Mouse (Mus musculus) megakaryocyte progenitor cell, adult 5-6 weeks (primary cell): ENCODE measurements around the gene Pip5kl1. TPM values are rescaled to one million over a fixed set of nuclear protein-coding genes. Genes with fewer than 3 reads are reported as not detected.

ENCODE experiments used
- ATAC-seq: replicated peaks from 2 replicates; pipeline ENCODE4 v1.8.0; 2016; ENCODE audit warnings: mild to moderate bottlenecking, moderate TSS enrichment, inconsistent platforms; ENCODE audit not compliant: poor library complexity
- total RNA-seq, 2 experiments: library from RNA; stranded (forward) in 1 of 2; stranded (reverse) in 1 of 2; fragments of 157-497, 149-512 nt in 1 of 2; fragments of 200-1000 nt in 1 of 2; gene quantifications; 2 replicates each; pipeline versions ENCODE4 v1.2.3 to v1.2.4; 2015 to 2017

Pip5kl1 gene
- total RNA-seq, 2 experiments from 2014 or later: not detected

DNA sequence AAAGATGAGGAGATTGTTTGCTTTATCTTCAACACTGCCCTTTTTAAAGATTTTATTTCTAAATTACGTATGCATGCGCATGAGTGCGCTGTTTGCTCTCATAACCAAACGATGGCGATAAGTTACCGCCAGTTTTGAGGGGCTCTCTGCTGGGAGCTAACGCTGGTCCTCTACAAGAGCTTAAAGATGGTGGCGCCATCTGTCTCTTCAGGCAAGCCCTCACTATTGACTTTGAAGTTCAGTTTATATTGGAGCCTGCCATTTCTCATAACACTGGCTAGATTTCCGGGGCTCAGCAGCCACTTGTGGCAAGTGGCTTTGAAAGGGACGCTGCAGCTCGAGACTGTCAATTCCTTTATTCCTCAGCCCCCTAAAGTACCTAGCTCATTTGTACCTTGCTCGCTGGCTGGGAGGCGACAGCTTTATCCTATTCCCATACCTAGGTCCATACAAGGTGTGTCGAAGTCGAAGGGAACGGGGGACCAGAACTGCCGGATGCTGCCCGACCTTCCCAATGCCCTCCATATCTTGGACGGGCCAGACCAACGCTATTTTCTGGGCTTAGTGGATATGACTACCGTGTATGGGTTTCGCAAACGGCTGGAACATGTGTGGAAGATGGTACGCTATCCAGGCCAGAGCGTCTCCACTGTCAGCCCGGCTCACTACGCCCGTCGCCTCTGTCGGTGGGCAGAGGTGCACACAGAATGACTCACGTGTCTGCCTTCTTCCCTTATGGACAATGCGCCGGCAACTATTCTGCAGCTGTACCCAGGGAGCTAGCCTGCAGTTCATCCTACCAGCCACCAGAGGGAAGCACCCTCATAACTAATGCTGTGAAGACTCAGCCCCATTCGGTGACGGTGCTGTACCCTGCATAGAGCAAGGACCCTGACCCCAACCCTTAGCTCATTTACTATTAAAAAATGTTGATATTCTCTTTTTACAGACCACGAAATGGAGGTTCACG, 8.5 kb downstream of the Pip5kl1 start:
- ATAC-seq: peak; percentile 72

GRCm38 (mm10) chr2:32585149-32585714, 10.6 kb downstream of the Pip5kl1 start:
- ATAC-seq: no peak

GRCm38 (mm10) chr2:32586871-32587351, 12.3 kb downstream of the Pip5kl1 start, which contains the start of gene St6galnac4:
Gene St6galnac4, plus strand, starts transcription at chr2:32587095.
- peak; percentile 77 for ATAC-seq

GRCm38 (mm10) chr2:32587731-32588321, 13.2 kb downstream of the Pip5kl1 start:
- ATAC-seq: peak; percentile 49

DNA sequence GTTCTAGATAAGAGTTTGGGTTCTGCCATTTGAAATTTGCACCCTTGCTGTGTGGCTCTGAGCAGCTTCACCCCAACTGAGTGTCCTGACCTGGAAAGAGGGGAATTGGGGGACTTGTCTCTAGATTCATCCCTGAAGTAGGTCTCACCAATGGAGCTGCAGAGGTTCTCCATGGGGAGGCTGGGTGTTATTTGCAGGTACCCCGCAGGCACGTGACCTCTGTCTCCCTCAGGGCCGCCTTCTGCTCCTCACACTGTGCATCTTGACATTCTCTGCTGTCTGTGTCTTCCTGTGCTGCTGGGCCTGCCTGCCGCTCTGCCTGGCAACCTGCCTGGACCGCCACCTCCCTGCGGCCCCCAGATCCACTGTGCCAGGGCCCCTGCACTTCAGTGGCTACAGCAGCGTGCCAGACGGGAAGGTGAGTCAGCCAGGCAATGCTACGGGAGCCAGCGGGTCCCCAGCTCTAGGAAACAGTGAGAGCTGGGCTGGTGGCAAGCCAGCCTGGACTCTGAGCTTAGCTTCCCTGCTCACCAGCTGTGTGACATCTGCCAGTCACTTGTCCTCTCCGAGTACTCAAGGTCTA, 14.7 kb downstream of the Pip5kl1 start:
- ATAC-seq: no peak

GRCm38 (mm10) chr2:32590224-32590623, 15.6 kb downstream of the Pip5kl1 start:
- ATAC-seq: no peak

- no peak for ATAC-seq
Observed at GRCm38 (mm10) chr2:32591249-32591648, 16.7 kb downstream of the Pip5kl1 start.

DNA sequence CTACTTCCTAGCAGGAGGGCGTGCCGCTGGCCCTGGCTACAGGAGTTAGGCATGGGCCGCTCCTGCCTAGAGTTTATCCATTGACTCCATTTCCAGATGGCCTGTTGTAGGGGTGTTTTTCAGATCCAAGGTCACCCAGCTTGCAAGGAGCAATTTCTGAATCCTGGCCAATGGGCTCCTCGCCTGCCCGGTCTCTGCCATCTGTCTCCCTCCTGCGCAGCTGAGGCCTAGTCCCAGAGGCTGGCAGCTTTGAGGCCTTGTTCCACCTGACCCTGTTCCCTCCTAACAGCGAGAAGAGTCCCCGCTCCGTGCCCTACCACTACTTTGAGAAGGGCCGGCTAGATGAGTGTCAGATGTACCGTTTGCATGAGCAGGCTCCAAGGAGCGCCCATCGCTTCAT, 22.1 kb downstream of the Pip5kl1 start:
- no peak for ATAC-seq

GRCm38 (mm10) chr2:32597248-32597647, 22.7 kb downstream of the Pip5kl1 start:
- no peak for ATAC-seq

- no peak for ATAC-seq
Observed at GRCm38 (mm10) chr2:32597699-32598098, 23.1 kb downstream of the Pip5kl1 start.

GRCm38 (mm10) chr2:32598506-32598905, 23.9 kb downstream of the Pip5kl1 start:
- ATAC-seq: no peak

DNA sequence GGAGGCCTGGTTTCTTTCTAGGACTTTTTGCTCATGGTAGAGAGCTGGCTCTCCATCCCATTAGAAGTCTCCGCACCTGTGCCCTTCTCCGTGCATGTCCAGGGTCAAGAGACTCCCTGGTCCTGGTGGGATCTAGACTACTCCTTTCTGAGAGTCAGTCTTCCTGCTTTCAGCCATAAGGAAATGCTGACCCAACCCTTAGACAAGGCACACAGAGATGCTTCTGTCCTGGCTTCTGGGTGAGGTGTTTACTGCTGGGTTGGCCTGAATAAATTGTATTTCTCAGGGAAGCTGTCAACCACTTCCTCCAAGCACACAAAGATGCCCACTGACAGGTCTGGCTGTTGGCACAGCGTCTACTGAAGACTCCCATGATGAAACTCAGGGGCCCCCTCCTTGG, 24.8 kb downstream of the Pip5kl1 start, which contains the start of gene St6galnac6:
Gene St6galnac6, plus strand, starts transcription at position 301 of the 400 bp plus-strand sequence.
- no peak for ATAC-seq

DNA sequence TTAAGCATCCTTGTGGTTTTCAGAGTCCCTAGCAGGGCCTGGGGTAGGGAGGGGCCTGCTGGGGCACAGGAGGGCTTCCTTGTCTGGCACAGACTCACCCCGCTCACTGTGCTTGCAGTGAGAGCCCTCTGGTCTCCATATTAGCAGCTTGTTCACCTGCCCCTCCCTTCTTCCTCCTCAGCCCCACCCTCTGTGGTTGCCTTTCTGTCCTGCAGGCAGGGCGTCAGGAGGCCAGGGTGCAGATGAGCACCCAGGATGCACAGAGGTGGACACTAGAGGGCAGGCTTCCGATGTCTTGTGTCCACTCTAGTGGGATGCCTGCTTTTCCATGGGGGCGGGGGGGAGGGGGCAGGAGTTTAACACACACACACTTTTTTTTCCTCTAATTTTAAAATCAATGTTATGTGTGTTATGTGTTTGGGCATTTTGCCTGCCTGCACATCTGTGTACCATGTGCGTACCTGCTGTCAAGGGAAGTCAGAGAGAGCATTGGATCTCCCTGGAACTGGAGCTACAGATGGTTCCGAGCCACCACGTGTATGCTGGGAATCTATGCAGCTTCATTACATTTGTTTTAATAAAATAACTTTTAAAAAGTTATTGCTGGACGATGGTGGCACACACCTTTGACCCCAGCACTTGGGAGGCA, 26.9 kb downstream of the Pip5kl1 start:
- peak; percentile 84 for ATAC-seq

DNA sequence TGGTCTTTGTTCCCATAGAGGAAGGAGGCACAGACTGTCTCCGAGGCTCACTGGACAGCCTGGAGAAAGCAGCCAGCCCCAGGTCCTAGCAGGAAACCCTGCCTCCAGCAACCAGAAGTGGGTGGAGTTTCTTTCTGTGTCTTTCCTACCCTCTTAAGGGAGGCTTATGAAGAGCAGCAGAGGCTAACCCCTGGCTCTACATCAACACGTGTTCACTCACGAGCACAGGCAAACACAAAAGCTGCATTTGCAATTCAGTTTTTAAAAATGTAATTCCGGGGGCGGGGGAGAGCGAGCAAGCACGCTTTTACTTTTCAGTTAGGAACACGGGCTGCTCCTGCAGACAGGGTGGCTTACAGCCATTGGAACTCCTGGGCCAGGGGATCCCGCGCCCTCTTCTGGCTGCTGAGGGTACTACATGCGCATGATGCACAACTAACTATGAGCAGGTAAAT, 28.0 kb downstream of the Pip5kl1 start:
- ATAC-seq: peak; percentile 69

- no peak for ATAC-seq
Observed at GRCm38 (mm10) chr2:32604631-32605030, 30.0 kb downstream of the Pip5kl1 start.

DNA sequence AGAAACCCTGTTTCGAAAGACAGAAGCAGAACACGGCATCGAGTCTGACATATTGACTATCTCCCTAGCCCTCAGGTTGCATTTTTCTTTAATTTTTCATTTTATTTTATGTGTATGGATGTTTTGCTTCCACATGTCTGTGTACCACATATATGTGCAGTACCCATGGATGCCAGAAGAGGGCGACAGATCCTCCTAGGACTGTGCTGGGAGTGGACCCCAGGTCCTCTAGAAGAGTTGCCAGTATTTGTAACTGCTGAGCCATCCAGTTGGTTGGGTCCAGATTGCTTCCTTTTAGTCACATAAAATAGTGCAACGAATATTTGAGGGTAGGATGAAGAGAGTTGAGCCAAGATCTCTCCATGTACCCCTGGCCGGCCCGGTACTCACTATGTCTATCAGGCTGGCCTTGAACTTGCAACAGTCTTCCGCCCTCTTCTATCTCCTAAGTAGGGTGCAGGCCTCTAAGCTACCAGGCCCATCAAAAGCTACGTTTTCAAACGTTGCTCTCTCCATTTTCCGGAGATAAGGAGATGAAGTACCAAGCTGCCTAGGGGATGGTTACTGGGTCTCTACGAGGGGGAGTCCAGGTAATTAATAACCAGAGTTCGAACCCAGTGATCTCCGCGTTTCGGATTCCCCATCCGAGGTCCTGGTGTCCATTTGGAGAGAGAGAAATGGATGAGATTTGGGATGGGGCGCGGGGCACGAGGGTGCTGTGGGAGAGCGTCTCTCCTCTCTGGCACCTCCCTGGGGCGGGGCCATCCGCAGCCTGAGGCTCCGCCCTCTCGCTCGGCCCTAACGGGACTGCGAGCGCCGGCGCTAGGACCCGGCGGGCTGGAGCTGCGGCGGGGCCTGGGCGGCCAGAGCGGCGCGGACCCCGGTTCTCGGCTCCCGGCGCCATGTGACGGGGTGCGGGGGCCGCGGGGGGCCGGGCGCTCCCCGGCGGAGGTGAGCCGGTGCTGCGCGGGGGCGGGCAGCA, 31.9 kb downstream of the Pip5kl1 start:
- ATAC-seq: peak; percentile 56

DNA sequence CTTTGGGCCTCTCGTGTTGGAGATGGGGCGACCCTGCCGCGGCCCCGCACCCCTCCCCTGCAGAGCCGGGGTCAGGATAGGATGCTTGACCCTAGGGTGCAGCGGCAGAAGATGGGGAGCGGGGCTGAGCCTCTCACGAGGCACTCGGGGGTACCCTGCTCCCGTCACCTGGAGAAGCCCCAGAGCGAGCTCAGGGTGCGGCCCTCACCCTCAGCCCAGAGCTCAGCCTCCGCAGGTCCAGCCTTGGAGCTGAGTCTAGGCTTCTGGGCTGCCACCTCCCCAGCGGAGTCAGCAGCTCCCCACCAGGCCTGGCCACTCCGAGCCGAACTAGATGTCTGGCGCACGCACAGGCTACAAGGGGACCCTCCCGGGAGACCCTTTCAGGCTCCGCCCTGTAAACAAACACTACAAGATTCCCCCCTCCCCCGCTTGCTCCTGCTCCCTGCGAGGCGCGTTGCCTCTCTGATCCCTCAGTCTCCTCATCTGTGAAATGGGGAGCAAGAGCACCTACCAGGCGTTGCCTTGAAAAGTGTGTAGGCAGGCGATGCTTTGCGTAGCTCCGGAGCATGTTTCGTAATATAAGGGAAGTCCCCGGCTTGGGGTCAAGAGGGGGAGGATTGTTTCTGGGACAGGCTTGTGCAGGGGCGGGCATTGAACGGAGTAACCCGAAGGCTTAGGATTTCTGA, 32.8 kb downstream of the Pip5kl1 start:
- ATAC-seq: peak; percentile 21

DNA sequence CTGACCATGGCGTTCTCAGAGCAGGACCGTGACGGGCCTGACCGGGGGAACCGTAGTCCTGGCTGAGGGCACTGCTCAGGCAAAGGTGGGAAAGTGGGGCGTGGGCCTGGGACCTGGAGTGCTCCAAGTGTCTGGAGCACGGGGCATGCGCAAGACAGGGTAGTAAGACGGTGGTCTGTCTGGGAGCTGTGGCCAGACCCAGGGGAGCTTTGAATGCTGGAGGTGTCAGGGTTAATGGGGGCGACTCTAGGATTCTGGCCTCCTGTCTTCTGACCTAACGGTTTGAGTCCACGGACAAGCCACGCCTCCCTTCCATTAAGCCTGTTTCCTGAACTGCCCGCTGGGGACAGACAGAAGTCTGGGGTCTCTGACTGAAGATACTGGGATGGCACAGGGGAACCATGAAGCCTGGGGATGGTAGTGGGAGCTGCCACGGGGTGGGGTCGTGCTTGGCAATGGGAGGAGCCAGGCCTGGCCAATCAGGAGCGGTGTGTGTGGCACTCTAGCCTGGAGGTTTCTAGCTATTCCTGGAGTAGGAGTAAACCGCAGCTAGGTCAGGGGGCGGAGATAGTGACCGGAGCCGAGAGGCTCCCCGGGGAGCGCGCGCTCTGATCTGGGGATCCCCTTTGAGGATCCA, 33.7 kb downstream of the Pip5kl1 start:
- ATAC-seq: peak; percentile 63
